Mouse (Mus musculus) ES-E14 (cell line): ENCODE measurements around the gene Thra.

ENCODE experiments used
- HCFC1 ChIP-seq: IDR thresholded peaks from 2 replicates; pipeline ENCODE4 v1.6.1; 2012; ENCODE audit warnings: low read length, inconsistent platforms, borderline replicate concordance; ENCODE audit not compliant: insufficient read depth
- MAFK ChIP-seq: IDR thresholded peaks from 2 replicates; pipeline ENCODE4 v1.6.1; 2014; ENCODE audit warnings: mild to moderate bottlenecking, low read depth, low read length, inconsistent platforms; ENCODE audit not compliant: insufficient read depth
- ZC3H11A ChIP-seq: IDR thresholded peaks from 2 replicates; pipeline ENCODE4 v1.6.1; 2012; ENCODE audit warnings: low read depth, mild to moderate bottlenecking, inconsistent platforms, low read length, borderline replicate concordance
- ZNF384 ChIP-seq: IDR thresholded peaks from 2 replicates; pipeline ENCODE4 v1.6.1; 2012; ENCODE audit warnings: low read depth, low read length, inconsistent platforms

GRCm38 (mm10) chr11:98794469-98795014 lies 54.1 kb downstream of the Thra start:
- TF ChIP-seq HCFC1: no peak; the same call in 1 of the 2 replicates
- TF ChIP-seq ZNF384: no peak
- no peak for TF ChIP-seq MAFK
- TF ChIP-seq ZC3H11A: no peak
